Mouse (Mus musculus): ENCODE results near the gene Agbl4.

Gene Agbl4

GRCm38 (mm10) chr4:110397618-110398045, at the start of gene Agbl4:
Gene Agbl4, plus strand, starts transcription at chr4:110397661.
- DNase-seq, result peak; percentile 48 to 49

DNA sequence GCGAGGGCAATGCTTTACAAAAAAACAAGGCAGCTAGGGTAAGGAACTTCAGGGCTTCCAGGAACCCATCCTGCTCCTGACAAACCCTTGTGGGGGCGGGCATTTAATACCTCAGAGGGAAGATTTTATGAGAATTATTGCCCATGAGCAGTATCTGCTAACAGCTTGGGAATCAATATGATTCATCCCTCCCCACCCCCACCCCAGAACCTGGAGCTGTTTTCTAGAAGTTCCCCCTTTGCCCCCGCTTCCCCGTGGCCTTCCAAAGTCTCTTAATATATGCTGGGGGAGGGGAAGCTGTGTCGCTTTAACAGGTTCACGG, 46.6 kb upstream of the Agbl4 start:
- peak in 1 of 2 experiments; percentile 1 for DNase-seq

- DNase-seq, result peak; percentile 64 to 80
These were observed 46.1 kb upstream of the Agbl4 start, which contains the start of gene Elavl4 for GRCm38 (mm10) chr4:110351178-110352000. Gene Elavl4, minus strand, starts transcription at chr4:110351909.

DNA sequence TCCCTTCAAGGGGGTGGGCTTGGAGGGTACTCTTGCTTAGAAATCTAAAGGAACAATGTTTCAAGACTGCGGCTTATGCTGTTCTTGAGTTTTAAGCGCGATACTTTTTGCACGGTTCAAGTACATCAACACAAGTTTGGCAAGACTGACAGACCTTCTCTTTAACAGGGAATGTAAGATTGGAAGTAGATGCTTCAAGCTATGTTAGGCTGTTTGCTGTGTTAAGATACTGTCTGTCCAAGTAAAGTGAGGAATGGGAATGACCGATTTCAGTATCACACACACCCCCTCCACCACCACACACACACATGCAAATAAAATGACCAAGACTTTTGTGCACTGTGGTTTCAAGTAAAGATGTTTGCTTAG, 45.5 kb upstream of the Agbl4 start:
- no peak for DNase-seq

GRCm38 (mm10) chr4:110360568-110360967, 36.9 kb upstream of the Agbl4 start:
- no peak for DNase-seq

DNA sequence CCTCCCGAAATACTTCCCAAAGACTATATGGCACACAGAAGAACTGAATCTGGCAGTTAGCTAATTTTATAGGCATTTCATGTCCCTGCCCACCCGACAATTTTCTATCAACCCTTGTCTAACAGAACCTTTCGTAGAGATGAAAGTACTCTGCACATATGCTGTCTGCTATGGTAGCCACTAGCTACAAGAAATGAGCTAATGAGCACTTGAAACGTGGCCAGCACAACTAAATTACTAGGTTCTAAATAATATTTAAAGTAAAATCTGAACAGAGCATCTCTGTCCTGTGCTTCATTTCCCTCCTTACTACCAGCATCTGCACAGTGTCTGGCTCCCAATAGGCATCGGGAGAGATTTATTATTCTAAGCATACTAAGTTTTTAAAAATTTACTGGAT, 1.2 kb upstream of the Agbl4 start:
- no peak for DNase-seq

- DNase-seq, result no peak
These were observed 22.8 kb downstream of the Agbl4 start for GRCm38 (mm10) chr4:110420306-110420705.

GRCm38 (mm10) chr4:110427653-110428052, 30.2 kb downstream of the Agbl4 start:
- no peak for DNase-seq

GRCm38 (mm10) chr4:110494371-110494770, 96.9 kb downstream of the Agbl4 start:
- no peak for DNase-seq

DNA sequence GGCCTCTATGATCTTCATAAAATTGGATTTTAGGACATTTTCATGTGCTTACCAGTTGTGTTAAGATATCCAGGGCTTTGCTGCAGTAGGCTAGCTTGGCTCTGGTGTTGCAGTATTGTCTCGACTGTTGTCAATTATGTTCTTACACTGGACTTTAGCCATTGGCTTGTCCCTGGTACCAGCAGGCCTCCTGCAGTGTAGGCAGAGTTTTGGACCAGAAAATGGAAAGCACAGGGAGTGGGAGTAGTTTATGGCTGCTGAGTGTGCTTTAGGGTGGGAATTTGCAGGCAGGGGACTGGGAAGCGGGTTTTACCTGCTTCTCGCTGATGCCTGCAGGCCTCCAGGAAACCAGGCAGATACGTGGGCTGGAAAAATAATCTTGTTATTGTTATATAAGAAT, 132.3 kb downstream of the Agbl4 start:
- DNase-seq, result no peak

GRCm38 (mm10) chr4:110549223-110549622, 151.8 kb downstream of the Agbl4 start:
- no peak for DNase-seq

- DNase-seq, result no peak
These were observed 200.3 kb downstream of the Agbl4 start for GRCm38 (mm10) chr4:110597726-110598283.

- no peak for DNase-seq
These were observed 244.0 kb downstream of the Agbl4 start for GRCm38 (mm10) chr4:110641417-110641816.

DNA sequence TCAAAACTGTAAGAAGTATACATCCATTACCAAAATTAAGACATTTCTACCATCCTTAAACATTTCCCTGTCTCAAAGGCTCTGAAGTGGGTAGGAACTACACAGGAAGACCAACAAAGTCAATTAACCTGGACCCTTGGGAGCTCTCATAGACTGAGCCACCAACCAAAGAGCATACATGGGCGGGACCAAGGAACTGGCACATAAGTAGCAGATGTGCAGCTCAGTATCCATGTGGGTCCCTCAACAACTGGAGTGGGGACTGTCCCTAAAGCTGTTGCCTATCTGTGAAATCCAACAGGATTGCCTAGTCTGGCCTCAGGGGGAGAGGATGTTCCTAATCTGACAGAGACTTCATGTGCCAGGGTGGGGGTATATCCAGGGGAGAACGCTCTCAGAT, 265.5 kb downstream of the Agbl4 start:
- DNase-seq, result no peak

GRCm38 (mm10) chr4:110674121-110674520, 276.7 kb downstream of the Agbl4 start:
- no peak for DNase-seq

- no peak for DNase-seq
These were observed 337.7 kb downstream of the Agbl4 start for GRCm38 (mm10) chr4:110735141-110735540.

- DNase-seq, result no peak
These were observed 360.5 kb downstream of the Agbl4 start for GRCm38 (mm10) chr4:110757941-110758340.

DNA sequence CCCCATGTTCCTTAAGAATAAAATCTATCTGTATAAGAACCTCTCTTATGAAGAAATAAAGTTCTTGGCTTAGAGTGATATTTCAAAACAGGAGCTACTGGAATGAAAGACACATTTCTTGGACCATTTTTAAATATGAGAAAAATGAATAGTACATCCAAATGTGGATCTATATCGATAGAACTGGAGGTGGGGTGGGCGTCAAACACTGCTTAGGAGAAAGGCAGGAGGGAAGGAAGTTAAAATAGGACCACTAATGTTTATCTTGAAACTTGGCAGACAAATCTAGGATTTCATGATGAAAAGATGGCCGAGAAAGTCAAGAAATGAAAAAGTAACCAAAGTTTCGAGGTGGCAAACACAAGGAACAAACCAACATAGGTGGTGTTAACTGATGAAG, 391.1 kb downstream of the Agbl4 start:
- DNase-seq, result no peak

GRCm38 (mm10) chr4:110799902-110800301, 402.4 kb downstream of the Agbl4 start:
- DNase-seq, result no peak

DNA sequence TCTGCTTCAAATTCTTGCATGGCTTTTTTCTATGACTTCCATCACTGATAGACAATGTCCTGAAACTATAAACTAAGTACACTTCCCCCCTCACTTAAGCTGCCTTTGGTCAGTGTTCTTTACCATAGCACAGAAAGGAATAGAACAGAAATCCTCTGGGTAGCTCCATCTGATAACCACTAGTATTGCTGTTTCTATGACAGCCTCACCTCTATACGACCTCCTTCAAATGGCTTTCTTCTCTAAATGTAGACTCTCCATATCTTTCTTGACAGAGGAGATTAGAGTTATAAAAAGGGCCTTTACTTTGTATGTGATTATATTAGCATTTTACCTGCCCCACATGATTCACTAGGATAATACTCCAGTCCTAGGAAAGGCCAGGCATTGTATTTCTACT, 413.5 kb downstream of the Agbl4 start:
- no peak for DNase-seq

- no peak for DNase-seq
These were observed 435.3 kb downstream of the Agbl4 start for GRCm38 (mm10) chr4:110832776-110833175.

DNA sequence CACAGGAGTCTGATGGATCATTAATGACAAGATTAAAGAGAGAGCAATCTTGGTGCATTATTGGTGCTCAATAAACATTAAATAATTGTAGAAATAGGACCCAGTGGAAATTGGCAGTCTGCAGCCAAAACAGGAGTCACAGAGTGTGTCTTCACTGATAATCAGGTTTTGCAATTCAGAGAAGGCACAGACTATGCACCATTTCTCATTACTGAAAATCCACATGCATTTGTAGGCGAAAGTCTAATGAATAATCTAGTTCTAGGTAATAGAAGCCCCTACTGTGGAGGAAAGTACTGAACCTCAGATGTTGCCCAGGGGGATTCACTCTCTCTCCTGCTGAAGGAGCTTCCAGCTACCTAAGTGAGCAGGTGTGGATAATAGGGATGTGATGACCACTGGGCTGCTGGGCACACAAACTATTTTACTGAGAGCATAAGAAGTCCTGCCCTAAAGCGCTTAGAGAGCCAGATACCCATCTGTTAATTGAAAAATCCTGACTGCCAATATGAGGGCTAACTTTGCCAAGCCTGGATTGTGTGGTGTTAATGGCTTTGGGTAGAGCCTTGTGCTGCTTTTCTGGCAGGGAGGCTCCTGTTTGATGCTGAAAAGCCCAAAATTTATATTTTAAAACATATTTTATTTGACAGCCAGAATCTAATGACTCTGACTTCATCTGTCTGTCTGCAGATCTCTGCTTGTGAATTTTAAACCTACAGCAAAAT, 482.4 kb downstream of the Agbl4 start:
- no peak for DNase-seq

- no peak for DNase-seq
These were observed 518.6 kb downstream of the Agbl4 start for GRCm38 (mm10) chr4:110916061-110916460.

GRCm38 (mm10) chr4:110916565-110916964, 519.1 kb downstream of the Agbl4 start:
- DNase-seq, result no peak
